Comparison of ENCODE assay signal across 9 mouse cellular contexts in the genomic region with DNA sequence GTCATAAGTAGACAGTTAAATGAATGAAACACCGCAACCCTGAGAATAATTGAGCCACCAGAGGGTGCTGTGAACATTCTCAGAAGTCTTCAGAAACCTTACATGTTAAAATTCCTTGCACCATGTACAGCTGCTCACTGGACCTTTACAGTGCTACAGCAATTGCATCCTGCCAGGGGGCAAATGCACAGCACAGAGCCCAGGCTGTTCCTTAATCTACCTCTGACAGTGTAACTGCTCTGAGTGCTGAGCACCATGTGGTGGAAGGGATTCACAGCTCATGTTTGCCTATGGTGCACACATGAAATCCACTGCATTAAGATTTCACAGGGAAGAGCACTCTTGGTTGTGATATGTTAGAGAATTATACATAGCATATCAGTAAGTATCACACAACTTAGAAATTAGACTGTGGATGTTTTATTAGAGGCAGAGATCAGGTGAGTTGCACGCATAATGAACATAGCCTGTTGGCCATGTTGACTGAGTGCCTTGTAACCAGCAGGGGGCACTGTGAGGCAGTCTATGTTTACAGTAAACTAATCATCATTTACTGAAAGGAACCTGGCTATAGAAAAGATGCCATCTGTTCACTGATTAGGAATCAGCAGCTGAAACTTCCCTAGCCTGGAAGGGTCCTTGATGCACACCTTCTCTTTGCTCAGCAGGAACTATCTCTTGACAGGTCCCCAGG.
DNase-seq lines count a peak whose midpoint lies in the region; ATAC-seq and TF ChIP-seq lines count a peak whose summit lies in the region.
"Had no signal": no experiment of that assay in that cellular context is flagged by ENCODE, and none has a peak within 500 bp of the region (broad histone marks: within the 10 kb centered on the region; RNA-seq: fewer than 3 reads in every experiment).

No protein-coding gene starts in this region.

- H3K9me3 ChIP-seq in liver, embryonic 14.5 days (ENCODE audit: control insufficient read depth, low read length), result no peaks in the 10 kb centered on the region
- H3K9me3 ChIP-seq in liver, embryonic 11.5 days (ENCODE audit: control insufficient read depth, low read length), result no peaks in the 10 kb centered on the region
- no peaks in the 10 kb centered on the region for H3K9me3 ChIP-seq in forebrain, embryonic 10.5 days

- H3K4me2 ChIP-seq in liver, embryonic 14.5 days (ENCODE audit: low read depth), result no peak overlapping the region
- no peak overlapping the region for H3K4me2 ChIP-seq in liver, embryonic 11.5 days

- TF ChIP-seq EP300 in liver, embryonic 14.5 days (IDR thresholded peaks at IDR 0.05; ENCODE audit: low read depth), result no peak

- H3K4me3 ChIP-seq in liver, embryonic 14.5 days (ENCODE audit: insufficient read depth in 1 of 2, low read depth in 2 of 2, low read length in 2 of 2), result no peak overlapping the region
- no peak overlapping the region for H3K4me3 ChIP-seq in liver, embryonic 11.5 days (ENCODE audit: low read depth, low read length)
- no peak overlapping the region for H3K4me3 ChIP-seq in spleen, adult 2 months (ENCODE audit: extremely low read depth, insufficient read depth, insufficient read length)
- H3K4me3 ChIP-seq in forebrain, embryonic 10.5 days, result no peak overlapping the region

- peak; percentile 16 for DNase-seq in adrenal gland, postnatal 10 days
- no peak for DNase-seq in adrenal gland, postnatal 4 days (ENCODE audit: low spot score in 2 of 2)
- DNase-seq in liver, embryonic 14.5 days (ENCODE audit: low read depth in 3 of 3, low spot score in 3 of 3), result no peak
- no peak for DNase-seq in liver, embryonic 11.5 days (ENCODE audit: low spot score)
- peak; percentile 3 for DNase-seq in adrenal gland, postnatal 25 days
- peak; percentile 63 to 78 for DNase-seq in spleen, adult 2 months (ENCODE audit: low read depth in 1 of 2, low spot score in 2 of 2)
- no peak for DNase-seq in right cerebral cortex, adult 18-20 months
- no peak for DNase-seq in forebrain, embryonic 10.5 days (ENCODE audit: extremely low spot score, low spot score)
- DNase-seq: layer of hippocampus, adult 9-11 months had no signal

- peak; percentile 17; the same call in 1 of the 2 replicates for TF ChIP-seq CTCF in liver, embryonic 14.5 days (IDR thresholded peaks at IDR 0.05; ENCODE audit: low read depth)
- peak; percentile 43; the same call in 1 of the 2 replicates for TF ChIP-seq CTCF in spleen, adult 2 months (IDR thresholded peaks at IDR 0.05; ENCODE audit: extremely low read depth, insufficient read depth, insufficient read length, insufficient replicate concordance)

- 56% methylated on average over 2 of the region's 2 CpGs for WGBS in liver, embryonic 14.5 days (ENCODE audit: insufficient replicate concordance)
- WGBS in liver, embryonic 11.5 days, result 61% methylated on average over 2 of the region's 2 CpGs
- 43% methylated on average over 2 of the region's 2 CpGs for WGBS in spleen, adult 2 months
- WGBS in forebrain, embryonic 10.5 days, result 74% methylated on average over 2 of the region's 2 CpGs

- H3K27ac ChIP-seq in liver, embryonic 14.5 days, result no peak overlapping the region
- H3K27ac ChIP-seq in liver, embryonic 11.5 days (ENCODE audit: low read depth, low read length), result no peak overlapping the region
- peak overlapping the region; percentile 67 for H3K27ac ChIP-seq in spleen, adult 2 months (ENCODE audit: insufficient read depth, low read length)
- no peak overlapping the region for H3K27ac ChIP-seq in forebrain, embryonic 10.5 days

- no peak overlapping the region for H3K9ac ChIP-seq in liver, embryonic 14.5 days (replicated peaks)
- H3K9ac ChIP-seq in liver, embryonic 11.5 days (ENCODE audit: low read depth, low read length), result no peak overlapping the region

- H3K36me3 ChIP-seq in liver, embryonic 14.5 days (replicated peaks; ENCODE audit: control insufficient read depth, insufficient read depth, low read depth), result no peaks in the 10 kb centered on the region
- no peaks in the 10 kb centered on the region for H3K36me3 ChIP-seq in liver, embryonic 11.5 days (ENCODE audit: control insufficient read depth, insufficient read depth, low read length)
- no peaks in the 10 kb centered on the region for H3K36me3 ChIP-seq in spleen, adult 2 months (ENCODE audit: control insufficient read depth, insufficient read depth, low read length)
- H3K36me3 ChIP-seq in forebrain, embryonic 10.5 days (replicated peaks), result no peaks in the 10 kb centered on the region

- no peaks in the 10 kb centered on the region for H3K27me3 ChIP-seq in liver, embryonic 14.5 days (ENCODE audit: control insufficient read depth, insufficient read depth, low read length)
- H3K27me3 ChIP-seq in liver, embryonic 11.5 days (replicated peaks; ENCODE audit: control insufficient read depth, insufficient read depth, low read length), result no peaks in the 10 kb centered on the region
- no peaks in the 10 kb centered on the region for H3K27me3 ChIP-seq in spleen, adult 2 months (ENCODE audit: control insufficient read depth, insufficient read depth, low read length)
- H3K27me3 ChIP-seq in forebrain, embryonic 10.5 days (ENCODE audit: poor library complexity, severe bottlenecking), result no peaks in the 10 kb centered on the region

- H3K4me1 ChIP-seq in liver, embryonic 14.5 days (replicated peaks; ENCODE audit: control insufficient read depth in 2 of 2, insufficient read depth in 2 of 2, low read length in 1 of 2), result no peaks in the 10 kb centered on the region
- no peaks in the 10 kb centered on the region for H3K4me1 ChIP-seq in liver, embryonic 11.5 days (replicated peaks; ENCODE audit: control insufficient read depth, insufficient read depth, low read length)
- peaks cover 7% of the 10 kb centered on the region for H3K4me1 ChIP-seq in spleen, adult 2 months (ENCODE audit: control insufficient read depth, insufficient read depth, insufficient read length)
- H3K4me1 ChIP-seq in forebrain, embryonic 10.5 days, result no peaks in the 10 kb centered on the region

- TF ChIP-seq POLR2A in spleen, adult 2 months (IDR thresholded peaks at IDR 0.05; ENCODE audit: low read depth, low read length), result no peak

- ATAC-seq in liver, embryonic 14.5 days (ENCODE audit: insufficient read depth), result no peak
- no peak for ATAC-seq in liver, embryonic 11.5 days (replicated peaks; ENCODE audit: low FRiP score)

Comparison
In these comparisons a context has a peak if more than half of its experiments do, and no peak if none do; other contexts are left out.
1. DNase-seq: peak in adrenal gland, postnatal 10 days (single experiment), adrenal gland, postnatal 25 days (single experiment) and spleen, adult 2 months (2 of 2); none in adrenal gland, postnatal 4 days (0 of 2), liver, embryonic 14.5 days (0 of 3), liver, embryonic 11.5 days (single experiment), right cerebral cortex, adult 18-20 months (single experiment) and forebrain, embryonic 10.5 days (single experiment).